Mouse (Mus musculus) olfactory bulb, adult 2 months (tissue): Measurements from ENCODE around the gene Akr1a1.

Source experiments
- CTCF ChIP-seq: fragments of 200-500 bp; IDR thresholded peaks from 2 replicates; pipeline ENCODE4 v1.5.1; 2012; ENCODE audit warnings: low read depth, mild to moderate bottlenecking, low read length, moderate library complexity; ENCODE audit not compliant: insufficient read depth
- POLR2A ChIP-seq: fragments of 200-500 bp; IDR thresholded peaks from 2 replicates; pipeline ENCODE4 v1.6.1; 2012; ENCODE audit warnings: mild to moderate bottlenecking, low read depth, low read length, moderate library complexity; ENCODE audit not compliant: insufficient read depth

DNA sequence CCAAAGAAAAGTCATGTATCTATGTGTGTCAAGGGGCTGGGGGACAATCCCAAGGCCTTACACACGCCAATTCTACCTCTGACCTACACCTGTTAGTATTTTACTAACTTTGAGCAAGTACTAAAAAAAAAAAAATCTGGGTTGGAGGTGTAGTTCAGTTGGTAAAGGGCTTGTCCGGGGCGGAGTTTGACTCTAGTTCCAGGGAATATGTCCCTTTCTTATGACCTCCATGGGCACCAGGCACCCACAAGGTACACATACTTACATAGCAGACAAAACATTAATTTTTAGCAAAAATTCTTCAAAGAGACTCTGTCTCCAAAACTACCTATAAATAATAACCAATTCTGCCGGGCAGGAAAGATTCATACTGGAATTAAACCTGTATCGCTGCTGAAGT lies 1.1 kb downstream of the Akr1a1 start:
- no peak for TF ChIP-seq CTCF
- TF ChIP-seq POLR2A: no peak
